ENCODE assay signal across 15 mouse cellular contexts in genomic region chr10:9642077-9642476, GRCm38 (mm10). TPM values are rescaled to one million over a fixed set of nuclear protein-coding genes. Genes with fewer than 3 reads are reported as not detected.
A peak's percentile ranks its signal among the peaks of the same experiment; 100 is the strongest.
DNase-seq lines count a peak whose midpoint lies in the region; ATAC-seq and TF ChIP-seq lines count a peak whose summit lies in the region.
"Had no signal": no experiment of that assay in that cellular context is flagged by ENCODE, and none has a peak within 500 bp of the region (broad histone marks: within the 10 kb centered on the region; RNA-seq: fewer than 3 reads in every experiment).

No protein-coding gene starts in this region.

- intact Hi-C loops in heart, postnatal 10 days (cut with DNase I): loop anchor here (5.0 kb wide), 1 partner anchor 35 kb away; no protein-coding TSS in a partner anchor

- TF ChIP-seq POLR2A in brain, embryonic 14.5 days (IDR thresholded peaks at IDR 0.05; ENCODE audit: borderline replicate concordance, extremely low read depth, insufficient read depth, insufficient read length, poor library complexity, severe bottlenecking): no peak

- TF ChIP-seq CTCF in forebrain, postnatal 0 days (IDR thresholded peaks at IDR 0.05; ENCODE audit: low read depth): no peak
- no peak for TF ChIP-seq CTCF in brain, embryonic 14.5 days (IDR thresholded peaks at IDR 0.05; ENCODE audit: borderline replicate concordance, extremely low read depth, insufficient read depth, insufficient read length)

- peak; percentile 83 for ATAC-seq in forebrain, postnatal 0 days

- peaks cover 4% of the 10 kb centered on the region; the same call in 1 of the 2 replicates for H3K4me1 ChIP-seq in forebrain, postnatal 0 days (ENCODE audit: insufficient read depth)
- H3K4me1 ChIP-seq in forebrain, embryonic 10.5 days: peaks cover 23% of the 10 kb centered on the region

- no peaks in the 10 kb centered on the region for H3K9me3 ChIP-seq in forebrain, postnatal 0 days (ENCODE audit: low read length)
- H3K9me3 ChIP-seq in forebrain, embryonic 10.5 days: no peaks in the 10 kb centered on the region
- H3K9me3 ChIP-seq: G1E; hindbrain, embryonic 15.5 days; kidney, embryonic 15.5 days had no signal

- H3K4me3 ChIP-seq in forebrain, postnatal 0 days (ENCODE audit: low read depth, low read length): no peak overlapping the region
- H3K4me3 ChIP-seq in forebrain, embryonic 10.5 days: no peak overlapping the region
- H3K4me3 ChIP-seq: hindbrain, embryonic 15.5 days; kidney, embryonic 15.5 days; layer of hippocampus, adult 2 months had no signal

- H3K4me2 ChIP-seq in forebrain, postnatal 0 days (ENCODE audit: low read depth): no peak overlapping the region
- H3K4me2 ChIP-seq: hindbrain, embryonic 15.5 days; kidney, embryonic 15.5 days had no signal

- no peaks in the 10 kb centered on the region for H3K27me3 ChIP-seq in forebrain, postnatal 0 days (ENCODE audit: insufficient read depth, low read length)
- H3K27me3 ChIP-seq in forebrain, embryonic 10.5 days (ENCODE audit: poor library complexity, severe bottlenecking): no peaks in the 10 kb centered on the region
- H3K27me3 ChIP-seq: hindbrain, embryonic 15.5 days; kidney, embryonic 15.5 days had no signal

- peak; percentile 81 for DNase-seq in forebrain, postnatal 0 days
- no peak for DNase-seq in forebrain, embryonic 10.5 days (ENCODE audit: extremely low spot score, low spot score)
- peak; percentile 51 for DNase-seq in brain, embryonic 14.5 days (ENCODE audit: low read depth)
- DNase-seq in heart, postnatal 10 days: peak; percentile 52 to 58
- DNase-seq in right cerebral cortex, postnatal 10 days (ENCODE audit: low spot score in 2 of 2): peak; percentile 82 to 83
- DNase-seq in adrenal gland, postnatal 25 days: no peak
- no peak for DNase-seq in c-Kit-positive CD71-positive TER-119-positive erythroid progenitor cells, embryonic 14.5 days (ENCODE audit: low spot score)
- DNase-seq in urinary bladder, adult 2 months (ENCODE audit: low spot score): no peak
- DNase-seq: adrenal gland, postnatal 36 days; cerebellum, adult 8-10 months; lung, adult 2 months had no signal

- no peaks in the 10 kb centered on the region for H3K36me3 ChIP-seq in forebrain, postnatal 0 days (ENCODE audit: insufficient read depth)
- no peaks in the 10 kb centered on the region for H3K36me3 ChIP-seq in forebrain, embryonic 10.5 days (replicated peaks)
- H3K36me3 ChIP-seq: G1E; hindbrain, embryonic 15.5 days; kidney, embryonic 15.5 days had no signal

- no peak overlapping the region for H3K9ac ChIP-seq in forebrain, postnatal 0 days
- H3K9ac ChIP-seq: hindbrain, embryonic 15.5 days; kidney, embryonic 15.5 days had no signal

- no peak overlapping the region for H3K27ac ChIP-seq in forebrain, postnatal 0 days (ENCODE audit: low read depth, low read length)
- no peak overlapping the region for H3K27ac ChIP-seq in forebrain, embryonic 10.5 days
- H3K27ac ChIP-seq: hindbrain, embryonic 15.5 days; kidney, embryonic 15.5 days; layer of hippocampus, adult 2 months had no signal

- WGBS in forebrain, postnatal 0 days: 60% methylated on average over 4 of the region's 4 CpGs
- WGBS in forebrain, embryonic 10.5 days: 90% methylated on average over 4 of the region's 4 CpGs

RNA-seq across cellular contexts. Expression of gene Samd5, which starts 32.9 kb away (rescaled TPM):
- 9.8 and 12.8 TPM in 2 replicates for total RNA-seq in forebrain, postnatal 0 days (2014; rRNA removed)
- polyA plus RNA-seq in forebrain, postnatal 0 days (2015; fragmentation: Nextera tagmentation; extraction: Ambion mirVana): 1.9 and 4.1 TPM in 2 replicates
- polyA plus RNA-seq in forebrain, embryonic 10.5 days (2016; fragmentation: Nextera tagmentation; extraction: Ambion mirVana): 4.6 and 4.7 TPM in 2 replicates
- 5.4 and 11.1 TPM in 2 replicates for polyA plus RNA-seq in brain, embryonic 14.5 days (2012; rRNA removed)
- total RNA-seq in heart, postnatal 10 days (2021): 10 to 100 TPM in 1 of 2 experiments, 1 to 10 TPM in 1; 7.9 to 13.7 TPM
- total RNA-seq in adrenal gland, postnatal 25 days (2021): 6.7 and 8.7 TPM in 2 replicates
- 2.2 and 2.9 TPM in 2 replicates for polyA plus RNA-seq in urinary bladder, adult 2 months (2012; rRNA removed)
- polyA plus RNA-seq: G1E had no signal

Comparison
In these comparisons a context has a peak if more than half of its experiments do, and no peak if none do; other contexts are left out.
1. DNase-seq: peak in forebrain, postnatal 0 days (single experiment), brain, embryonic 14.5 days (single experiment), heart, postnatal 10 days (2 of 2) and right cerebral cortex, postnatal 10 days (2 of 2); none in forebrain, embryonic 10.5 days (single experiment), adrenal gland, postnatal 25 days (single experiment), c-Kit-positive CD71-positive TER-119-positive erythroid progenitor cells, embryonic 14.5 days (single experiment) and urinary bladder, adult 2 months (single experiment).